Mouse (Mus musculus): ENCODE results near the gene Arhgap44. TPM values are rescaled to one million over a fixed set of nuclear protein-coding genes. Genes with fewer than 3 reads are reported as not detected.

The Arhgap44 gene
- total and polyA plus RNA-seq, 2 experiments from 2014 or later, result 23.0 to 40.7 TPM

DNA sequence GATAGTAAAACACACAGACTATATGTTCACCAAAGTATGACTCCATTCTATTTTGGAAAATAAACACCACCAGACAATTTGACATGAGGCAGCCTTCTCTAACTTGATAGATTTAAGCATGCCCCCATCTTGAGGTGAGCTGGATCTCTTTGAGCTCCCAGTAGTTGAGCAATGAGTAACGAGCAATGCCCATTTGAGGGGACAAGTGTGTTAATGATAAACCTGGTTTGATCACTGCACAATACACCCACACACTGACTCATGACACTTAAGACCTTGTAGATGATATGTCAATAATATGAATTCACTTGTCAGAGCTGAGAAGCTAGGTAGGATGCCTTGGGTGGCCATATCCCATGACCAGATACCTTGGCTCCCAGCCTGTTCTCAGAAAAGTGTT is 132.6 kb downstream of the Arhgap44 start:
- H3K4me2 ChIP-seq (ENCODE audit: low read depth, low read length), result no peak overlapping the region
- WGBS, result 83% methylated on average over 1 of the region's 1 CpGs
- TF ChIP-seq CTCF (IDR thresholded peaks at IDR 0.05; ENCODE audit: low read depth), result no peak
- H3K4me1 ChIP-seq (ENCODE audit: insufficient read depth, low read length), result no peaks in the 10 kb centered on the region
- no peaks in the 10 kb centered on the region for H3K9me3 ChIP-seq (ENCODE audit: low read length)
- ATAC-seq (no peak), DNase-seq (ENCODE audit: low spot score) (no peak)
- no peak overlapping the region for H3K4me3 ChIP-seq (ENCODE audit: low read length)
- H3K9ac ChIP-seq (replicated peaks; ENCODE audit: low read length), result no peak overlapping the region
- no peaks in the 10 kb centered on the region for H3K27me3 ChIP-seq (ENCODE audit: insufficient read depth, low read length)
- H3K36me3 ChIP-seq (ENCODE audit: insufficient read depth, low read length), result peaks cover 37% of the 10 kb centered on the region; the same call in 1 of the 2 replicates
- H3K27ac ChIP-seq, result no peak overlapping the region

DNA sequence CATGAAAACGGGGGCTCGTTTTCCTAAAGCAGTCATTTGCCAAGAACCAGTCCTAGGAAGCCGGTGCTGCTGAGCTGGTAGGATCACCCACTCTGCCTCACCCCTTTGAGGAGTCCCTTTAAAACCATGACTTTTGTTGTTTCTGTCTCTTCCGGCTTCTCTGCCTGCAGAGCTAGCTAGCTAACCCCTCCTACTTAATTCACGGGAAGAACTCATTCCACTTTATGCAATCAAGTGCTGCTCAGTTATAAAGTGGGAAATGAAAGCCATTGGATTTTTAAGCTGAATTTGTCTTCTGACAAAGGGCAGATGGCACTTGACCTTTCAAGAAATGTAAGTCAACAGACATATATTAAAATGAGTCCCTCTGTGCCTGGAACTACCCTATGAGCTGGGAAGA is 134.7 kb downstream of the Arhgap44 start:
- Histone ChIP-seq H3K9ac (replicated peaks; ENCODE audit: low read length) (no peak overlapping the region), H3K9me3 (ENCODE audit: low read length) (no peaks in the 10 kb centered on the region), H3K4me1 (ENCODE audit: insufficient read depth, low read length) (no peaks in the 10 kb centered on the region), H3K27me3 (ENCODE audit: insufficient read depth, low read length) (no peaks in the 10 kb centered on the region), H3K27ac (no peak overlapping the region), H3K36me3 (ENCODE audit: insufficient read depth, low read length) (peaks cover 32% of the 10 kb centered on the region; the same call in 1 of the 2 replicates), H3K4me3 (ENCODE audit: low read length) (no peak overlapping the region), H3K4me2 (ENCODE audit: low read depth, low read length) (no peak overlapping the region)
- no peak for TF ChIP-seq CTCF (IDR thresholded peaks at IDR 0.05; ENCODE audit: low read depth)
- ATAC-seq (no peak), DNase-seq (ENCODE audit: low spot score) (no peak)
- 80% methylated on average over 5 of the region's 5 CpGs for WGBS

DNA sequence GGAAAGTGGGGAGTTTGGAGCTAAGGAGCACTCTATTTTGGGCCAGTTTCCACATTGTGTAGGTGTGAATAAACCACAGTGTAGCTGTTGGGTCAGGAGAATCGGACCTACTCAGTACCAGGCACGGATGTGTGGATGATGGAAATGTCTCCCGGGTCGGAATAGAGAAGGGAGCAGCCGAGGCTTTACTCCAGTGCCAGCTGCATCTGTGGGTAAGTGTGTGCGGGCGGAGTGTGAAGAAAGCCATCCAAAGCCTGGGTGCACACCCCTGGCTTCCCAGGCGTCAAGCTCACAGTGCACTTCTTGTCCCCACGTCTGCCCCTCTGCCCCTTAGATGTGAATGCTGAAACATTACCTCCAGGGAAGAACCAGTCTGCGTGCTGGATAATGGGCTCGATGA is 140.0 kb downstream of the Arhgap44 start:
- no peaks in the 10 kb centered on the region for H3K27me3 ChIP-seq (ENCODE audit: insufficient read depth, low read length)
- H3K9ac ChIP-seq (replicated peaks; ENCODE audit: low read length), result no peak overlapping the region
- ATAC-seq (no peak), DNase-seq (ENCODE audit: low spot score) (no peak)
- H3K36me3 ChIP-seq (ENCODE audit: insufficient read depth, low read length), result peaks cover 28% of the 10 kb centered on the region; the same call in 1 of the 2 replicates
- H3K4me2 ChIP-seq (ENCODE audit: low read depth, low read length), result no peak overlapping the region
- no peaks in the 10 kb centered on the region for H3K4me1 ChIP-seq (ENCODE audit: insufficient read depth, low read length)
- no peak for TF ChIP-seq CTCF (IDR thresholded peaks at IDR 0.05; ENCODE audit: low read depth)
- H3K27ac ChIP-seq, result no peak overlapping the region
- whole genome bisulfite sequencing, result 92% methylated on average over 11 of the region's 11 CpGs
- H3K4me3 ChIP-seq (ENCODE audit: low read length), result no peak overlapping the region
- no peaks in the 10 kb centered on the region for H3K9me3 ChIP-seq (ENCODE audit: low read length)

DNA sequence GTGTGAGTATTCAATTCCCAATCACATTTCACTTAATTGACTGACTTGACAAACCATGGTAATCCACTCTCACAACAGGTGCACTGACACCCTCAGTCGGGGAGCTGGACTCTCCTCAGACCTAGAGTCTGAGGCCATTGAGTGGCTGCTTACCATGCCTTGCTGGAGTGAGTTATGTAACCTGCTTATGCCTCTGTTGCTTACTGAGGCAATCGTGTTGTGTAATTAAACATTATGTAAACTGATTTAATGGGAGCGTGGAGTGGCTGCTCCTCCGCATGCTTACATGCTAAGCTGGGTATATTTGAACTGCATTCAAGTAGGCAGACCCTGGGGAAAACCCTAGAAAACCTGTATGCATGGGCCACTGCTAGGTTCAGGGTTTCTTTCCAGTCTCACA is 142.0 kb downstream of the Arhgap44 start:
- no peaks in the 10 kb centered on the region for H3K9me3 ChIP-seq (ENCODE audit: low read length)
- no peak overlapping the region for H3K9ac ChIP-seq (replicated peaks; ENCODE audit: low read length)
- no peak overlapping the region for H3K27ac ChIP-seq
- H3K4me3 ChIP-seq (ENCODE audit: low read length), result no peak overlapping the region
- no peaks in the 10 kb centered on the region for H3K4me1 ChIP-seq (ENCODE audit: insufficient read depth, low read length)
- WGBS, result 82% methylated on average over 4 of the region's 4 CpGs
- no peaks in the 10 kb centered on the region for H3K27me3 ChIP-seq (ENCODE audit: insufficient read depth, low read length)
- no peak overlapping the region for H3K4me2 ChIP-seq (ENCODE audit: low read depth, low read length)
- peaks cover 20% of the 10 kb centered on the region; the same call in 1 of the 2 replicates for H3K36me3 ChIP-seq (ENCODE audit: insufficient read depth, low read length)
- TF ChIP-seq CTCF (IDR thresholded peaks at IDR 0.05; ENCODE audit: low read depth), result no peak
- DNase-seq (ENCODE audit: low spot score) (no peak), ATAC-seq (no peak)

DNA sequence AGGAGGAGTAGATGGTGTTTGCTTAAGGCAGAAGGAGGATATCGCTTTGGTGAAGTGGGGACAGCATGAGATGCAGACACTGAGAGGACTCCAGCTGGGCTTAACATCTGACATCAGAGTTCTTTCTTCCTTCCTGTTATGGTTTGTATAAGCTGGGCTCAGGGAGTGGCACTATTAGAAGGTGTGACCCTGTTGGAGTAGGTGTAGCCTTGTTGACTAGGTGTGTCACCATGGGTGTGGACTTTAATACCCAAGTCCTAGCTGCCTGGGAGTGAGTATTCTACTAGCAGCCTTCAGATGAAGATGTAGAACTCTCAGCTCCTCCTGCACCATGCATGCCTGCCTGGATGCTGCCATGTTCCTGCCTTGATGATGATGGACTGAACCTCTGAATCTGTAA is 146.0 kb downstream of the Arhgap44 start:
- no peak overlapping the region for H3K4me3 ChIP-seq (ENCODE audit: low read length)
- no peak overlapping the region for H3K9ac ChIP-seq (replicated peaks; ENCODE audit: low read length)
- no peak for DNase-seq (ENCODE audit: low spot score)
- H3K9me3 ChIP-seq (ENCODE audit: low read length), result no peaks in the 10 kb centered on the region
- H3K4me1 ChIP-seq (ENCODE audit: insufficient read depth, low read length), result no peaks in the 10 kb centered on the region
- no peak overlapping the region for H3K27ac ChIP-seq
- no peak overlapping the region for H3K4me2 ChIP-seq (ENCODE audit: low read depth, low read length)
- no peak for TF ChIP-seq CTCF (IDR thresholded peaks at IDR 0.05; ENCODE audit: low read depth)
- WGBS, result 96% methylated on average over 1 of the region's 1 CpGs
- H3K36me3 ChIP-seq (ENCODE audit: insufficient read depth, low read length), result peaks cover 9% of the 10 kb centered on the region; the same call in 1 of the 2 replicates
- no peaks in the 10 kb centered on the region for H3K27me3 ChIP-seq (ENCODE audit: insufficient read depth, low read length)
- no peak for ATAC-seq

DNA sequence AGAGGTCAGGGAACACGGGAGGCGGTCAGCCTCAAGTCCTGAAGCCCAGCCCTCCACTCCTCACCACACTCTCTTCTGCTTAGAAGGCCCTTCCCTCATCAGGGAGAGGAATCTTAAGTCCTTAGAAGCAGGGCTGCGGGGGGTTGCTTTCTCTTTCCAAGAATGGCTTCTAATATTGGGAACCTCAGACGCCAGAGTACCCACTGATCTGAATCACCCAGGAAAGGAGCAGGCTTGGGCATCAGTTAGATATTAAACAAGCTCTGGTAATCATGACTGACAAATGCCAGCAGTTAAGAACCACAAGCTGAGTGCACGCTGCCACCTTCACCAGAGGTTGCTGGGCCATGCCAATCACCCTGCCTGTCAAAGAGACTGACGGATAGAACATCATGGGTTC is 148.9 kb downstream of the Arhgap44 start:
- ATAC-seq, result no peak
- no peaks in the 10 kb centered on the region for H3K4me1 ChIP-seq (ENCODE audit: insufficient read depth, low read length)
- WGBS, result 81% methylated on average over 6 of the region's 6 CpGs
- H3K9ac ChIP-seq (replicated peaks; ENCODE audit: low read length), result no peak overlapping the region
- no peak overlapping the region for H3K27ac ChIP-seq
- H3K4me2 ChIP-seq (ENCODE audit: low read depth, low read length), result no peak overlapping the region
- DNase-seq (ENCODE audit: low spot score), result no peak
- no peaks in the 10 kb centered on the region for H3K9me3 ChIP-seq (ENCODE audit: low read length)
- TF ChIP-seq CTCF (IDR thresholded peaks at IDR 0.05; ENCODE audit: low read depth), result no peak
- H3K36me3 ChIP-seq (ENCODE audit: insufficient read depth, low read length), result no peaks in the 10 kb centered on the region; the same call in 1 of the 2 replicates
- H3K27me3 ChIP-seq (ENCODE audit: insufficient read depth, low read length), result no peaks in the 10 kb centered on the region
- no peak overlapping the region for H3K4me3 ChIP-seq (ENCODE audit: low read length)

DNA sequence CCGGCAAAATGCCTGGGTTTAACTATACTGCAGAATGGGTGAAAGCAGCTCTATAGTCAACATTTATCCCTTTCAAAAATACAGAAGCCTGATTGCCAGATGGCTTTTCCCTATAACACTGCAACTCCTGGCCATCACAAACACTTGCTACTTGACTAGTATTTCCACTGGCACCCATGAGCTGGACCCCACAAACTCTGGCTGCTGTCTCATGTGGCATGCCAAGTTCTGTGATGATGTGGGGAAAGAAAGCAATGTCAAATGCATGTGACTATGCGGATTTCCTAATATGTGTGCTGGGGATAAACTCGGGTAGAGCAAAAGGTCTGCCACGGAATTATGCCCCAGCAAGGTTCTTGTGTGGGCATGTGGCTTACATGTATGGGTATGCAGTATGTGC is 156.7 kb downstream of the Arhgap44 start:
- peaks cover 21% of the 10 kb centered on the region for H3K36me3 ChIP-seq (ENCODE audit: insufficient read depth, low read length)
- no peak for ATAC-seq
- WGBS, result 88% methylated on average over 4 of the region's 4 CpGs

More for the DNA sequence above, 156.7 kb downstream of the Arhgap44 start:
- Histone ChIP-seq H3K4me1 (ENCODE audit: insufficient read depth, low read length) (no peaks in the 10 kb centered on the region), H3K27ac (no peak overlapping the region), H3K27me3 (ENCODE audit: insufficient read depth, low read length) (no peaks in the 10 kb centered on the region), H3K9me3 (ENCODE audit: low read length) (no peaks in the 10 kb centered on the region), H3K9ac (replicated peaks; ENCODE audit: low read length) (no peak overlapping the region), H3K4me2 (ENCODE audit: low read depth, low read length) (no peak overlapping the region), H3K4me3 (ENCODE audit: low read length) (no peak overlapping the region)
- no peak for DNase-seq (ENCODE audit: low spot score)
- TF ChIP-seq CTCF (IDR thresholded peaks at IDR 0.05; ENCODE audit: low read depth), result no peak

All from hindbrain, postnatal 0 days (tissue).